Mouse (Mus musculus) left cerebral cortex, adult 2 months (tissue): ENCODE data around the gene Gm7534. TPM values are rescaled to one million over a fixed set of nuclear protein-coding genes. Genes with fewer than 3 reads are reported as not detected.
A peak's percentile ranks its signal among the peaks of the same experiment; 100 is the strongest.

ENCODE experiments used
- DNase-seq, 2 experiments: peaks; one replicate each; pipeline ENCODE4 v3.0.0; 2021 to 2022; ENCODE audit warnings: low spot score in 2 of 2, mixed read lengths in 1 of 2; ENCODE audit errors: extremely low spot score in 1 of 2
- H3K27ac ChIP-seq: fragments of 200-600 bp; 2 replicates; pipeline ENCODE4 v1.8.1; 2022
- H3K4me3 ChIP-seq: fragments of 200-600 bp; 2 replicates; pipeline ENCODE4 v1.8.1; 2022
- CTCF ChIP-seq: fragments of 200-600 bp; IDR thresholded peaks from 2 replicates; pipeline ENCODE4 v1.8.1; 2022; ENCODE audit warnings: antibody characterized with exemption, mild to moderate bottlenecking, moderate library complexity
- intact Hi-C: fragments of 180-260 bp; cut with DNase I; formaldehyde crosslinking; loops from one replicate; pipeline ENCODE4 v1.15.1; 2025
- long read RNA-seq, 2 experiments: library from polyadenylated mRNA; stranded (forward); transcript quantifications; one replicate each; pipeline ENCODE4 v2.0.0; 2021; ENCODE audit warnings: borderline mapping rate in 2 of 2
- total RNA-seq, 2 experiments: library from RNA; stranded (reverse); gene quantifications; 2 replicates each; pipeline ENCODE4 v1.2.3; 2021

Gene Gm7534
- total RNA-seq: not detected
- long read RNA-seq, experiment 1: 0 reads
- long read RNA-seq, experiment 2: 0 reads

- intact Hi-C loops: no loop called here
- H3K4me3 ChIP-seq: no peak within 1 kb of the TSS
- H3K27ac ChIP-seq: no peak within 1 kb of the TSS
- DNase-seq: no peak
- TF ChIP-seq CTCF: no peak
Measured at GRCm38 (mm10) chr4:134202904-134203303, at the start of gene Gm7534. Gene Gm7534 (minus strand): TSS chr4:134203004.

- peak overlapping the region; percentile 44 for H3K4me3 ChIP-seq
- peak overlapping the region; percentile 69 for H3K27ac ChIP-seq
- no peak for TF ChIP-seq CTCF
- no peak for DNase-seq
- intact Hi-C loops: loop anchor here (10.0 kb wide), 1 partner anchor 232 kb away; no protein-coding TSS in a partner anchor
Measured at GRCm38 (mm10) chr4:134252131-134252910, 49.5 kb upstream of the Gm7534 start.

- peak; percentile 56 to 58 for DNase-seq
- intact Hi-C loops: loop anchor here (10.0 kb wide), 1 partner anchor 233 kb away; no protein-coding TSS in a partner anchor
Measured at GRCm38 (mm10) chr4:134251241-134252130, 48.7 kb upstream of the Gm7534 start.

GRCm38 (mm10) chr4:134250930-134251240 lies 48.1 kb upstream of the Gm7534 start:
- peak overlapping the region; percentile 55 for H3K27ac ChIP-seq
- TF ChIP-seq CTCF: no peak
- peak overlapping the region; percentile 44 for H3K4me3 ChIP-seq
- intact Hi-C loops: loop anchor here (10.0 kb wide), 1 partner anchor 234 kb away; no protein-coding TSS in a partner anchor
- DNase-seq: no peak

More at GRCm38 (mm10) chr4:134251241-134252130, 48.7 kb upstream of the Gm7534 start:
- H3K27ac ChIP-seq: peak overlapping the region; percentile 55
- no peak for TF ChIP-seq CTCF
- H3K4me3 ChIP-seq: peak overlapping the region; percentile 44

- no peak for TF ChIP-seq CTCF
- DNase-seq: no peak
- H3K4me3 ChIP-seq: peak overlapping the region; percentile 44
- intact Hi-C loops: loop anchor here (10.0 kb wide), 1 partner anchor 234 kb away; no protein-coding TSS in a partner anchor
- no peak overlapping the region for H3K27ac ChIP-seq
Measured at GRCm38 (mm10) chr4:134250116-134250929, 47.5 kb upstream of the Gm7534 start.

- intact Hi-C loops: loop anchor here (2.0 to 10.0 kb wide), 4 partner anchors 43 to 235 kb away; no protein-coding TSS in a partner anchor
- DNase-seq: peak; percentile 66 to 78
- Histone ChIP-seq H3K27ac (no peak overlapping the region), H3K4me3 (peak overlapping the region; percentile 34)
- peak; percentile 93 for TF ChIP-seq CTCF
Measured at GRCm38 (mm10) chr4:134249651-134250050, 46.8 kb upstream of the Gm7534 start.

GRCm38 (mm10) chr4:134246719-134247258 lies 44.0 kb upstream of the Gm7534 start, which contains the start of gene Gm30191:
Gene Gm30191 (plus strand): TSS chr4:134246935.
- DNase-seq: no peak
- intact Hi-C loops: no loop called here
- Histone ChIP-seq H3K27ac (no peak within 1 kb of the TSS), H3K4me3 (peak within 1 kb of the TSS; percentile 77)
- no peak for TF ChIP-seq CTCF

- no peak for TF ChIP-seq CTCF
- no peak overlapping the region for H3K4me3 ChIP-seq
- intact Hi-C loops: no loop called here
- no peak for DNase-seq
- H3K27ac ChIP-seq: no peak overlapping the region
Measured at GRCm38 (mm10) chr4:134246256-134246655, 43.5 kb upstream of the Gm7534 start.

- Histone ChIP-seq H3K27ac (peak within 1 kb of the TSS; percentile 47), H3K4me3 (peak within 1 kb of the TSS; percentile 77)
- intact Hi-C loops: loop anchor here (2.0 kb wide), 2 partner anchors 42 to 58 kb away; partner anchors contain the start of genes Cep85 and Pdik1l
- peak; percentile 95 to 97 for DNase-seq
- peak; percentile 90 for TF ChIP-seq CTCF
Measured at GRCm38 (mm10) chr4:134245148-134245843, 42.5 kb upstream of the Gm7534 start, which contains the start of gene Zfp593. Gene Zfp593 (minus strand): TSS chr4:134245592.
